Mouse (Mus musculus) splenic B cell, adult 2 months (primary cell): Measurements from ENCODE around the gene Gm7137.
"Not testable (repeated sequence)": the region's sequence is repeated elsewhere in the genome, so short reads cannot be mapped to it uniquely, and the experiment has no call there.

Experiments used
- DNase-seq: peaks from one replicate; pipeline ENCODE4 v3.0.0-alpha.2; 2011; ENCODE audit warnings: low read depth, low spot score
- H3K27me3 ChIP-seq: 2 replicates; pipeline ENCODE4 v1.6.1; 2012; ENCODE audit warnings: mild to moderate bottlenecking, low read length, moderate library complexity, mixed read lengths; ENCODE audit not compliant: control insufficient read depth, poor library complexity, insufficient read depth, severe bottlenecking
- H3K36me3 ChIP-seq: 2 replicates; pipeline ENCODE4 v1.6.1; 2012; ENCODE audit warnings: mild to moderate bottlenecking, low read length, moderate library complexity, mixed read lengths; ENCODE audit not compliant: control insufficient read depth, poor library complexity, insufficient read depth, severe bottlenecking

Gm7137 gene

DNA sequence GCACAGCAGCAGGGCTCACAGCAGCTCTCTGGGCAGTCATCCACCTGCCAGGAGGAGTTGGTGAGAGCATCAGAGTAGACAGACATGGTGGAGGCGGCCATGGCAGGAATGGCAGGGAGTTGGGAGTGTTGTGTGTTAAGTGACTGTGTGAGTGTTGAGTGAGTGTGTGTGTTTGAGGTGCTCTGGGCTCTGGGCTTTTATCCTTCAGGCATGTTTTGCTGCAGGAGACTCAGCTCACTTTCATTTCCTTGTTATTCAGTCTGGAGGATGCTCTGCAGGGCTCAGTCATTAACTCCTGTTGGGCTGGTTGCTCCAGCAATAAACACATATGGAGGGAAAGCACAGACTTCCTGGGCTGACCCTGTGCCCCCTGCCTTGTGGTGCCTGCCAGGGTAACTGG is 5.6 kb downstream of the Gm7137 start, which contains the start of gene Gm3250:
TSS of gene Gm3250 (minus strand) at position 101 of the 400 bp plus-strand sequence.
- not testable (repeated sequence) for H3K36me3 ChIP-seq, DNase-seq, H3K27me3 ChIP-seq

DNA sequence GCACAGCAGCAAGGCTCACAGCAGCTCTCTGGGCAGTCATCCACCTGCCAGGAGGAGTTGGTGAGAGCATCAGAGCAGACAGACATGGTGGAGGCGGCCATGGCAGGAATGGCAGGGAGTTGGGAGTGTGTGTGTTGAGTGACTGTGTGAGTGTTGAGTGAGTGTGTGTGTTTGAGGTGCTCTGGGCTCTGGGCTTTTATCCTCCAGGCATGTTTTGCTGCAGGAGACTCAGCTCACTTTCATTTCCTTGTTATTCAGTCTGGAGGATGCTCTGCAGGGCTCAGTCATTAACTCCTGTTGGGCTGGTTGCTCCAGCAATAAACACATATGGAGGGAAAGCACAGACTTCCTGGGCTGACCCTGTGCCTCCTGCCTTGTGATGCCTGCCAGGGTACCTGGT is 11.2 kb downstream of the Gm7137 start, which contains the start of gene Gm7138:
TSS of gene Gm7138 (minus strand) at position 101 of the 400 bp plus-strand sequence.
- DNase-seq, H3K27me3 ChIP-seq, H3K36me3 ChIP-seq: not testable (repeated sequence)

DNA sequence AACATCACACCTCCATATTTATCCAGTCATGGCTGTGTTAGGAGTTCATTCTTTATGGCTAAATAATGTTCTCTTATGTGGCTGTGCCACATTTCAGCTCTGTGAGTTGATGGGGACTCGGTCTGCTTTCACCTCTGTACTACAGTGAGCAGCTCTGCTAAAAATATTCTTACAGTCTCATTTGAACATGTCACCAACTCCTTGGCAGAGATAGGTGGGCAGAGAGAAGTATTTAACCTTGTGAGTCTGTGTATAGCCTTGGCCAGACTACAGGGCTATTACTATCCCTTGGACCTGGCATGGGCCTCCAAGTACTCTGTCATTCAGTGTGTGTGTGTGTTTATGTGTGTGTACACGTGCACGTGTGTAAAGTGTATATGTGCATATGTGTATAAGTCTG is 15.9 kb downstream of the Gm7137 start:
- H3K27me3 ChIP-seq, DNase-seq, H3K36me3 ChIP-seq: not testable (repeated sequence)

GRCm38 (mm10) chr10:77771225-77771624 is 16.8 kb downstream of the Gm7137 start, which contains the start of gene Gm3238:
Gene Gm3238 (minus strand): TSS chr10:77771325.
- not testable (repeated sequence) for H3K36me3 ChIP-seq, H3K27me3 ChIP-seq, DNase-seq

GRCm38 (mm10) chr10:77769727-77770126 is 18.3 kb downstream of the Gm7137 start:
- H3K27me3 ChIP-seq: no peaks in the 10 kb centered on the region
- DNase-seq: no peak
- H3K36me3 ChIP-seq: no peaks in the 10 kb centered on the region

DNA sequence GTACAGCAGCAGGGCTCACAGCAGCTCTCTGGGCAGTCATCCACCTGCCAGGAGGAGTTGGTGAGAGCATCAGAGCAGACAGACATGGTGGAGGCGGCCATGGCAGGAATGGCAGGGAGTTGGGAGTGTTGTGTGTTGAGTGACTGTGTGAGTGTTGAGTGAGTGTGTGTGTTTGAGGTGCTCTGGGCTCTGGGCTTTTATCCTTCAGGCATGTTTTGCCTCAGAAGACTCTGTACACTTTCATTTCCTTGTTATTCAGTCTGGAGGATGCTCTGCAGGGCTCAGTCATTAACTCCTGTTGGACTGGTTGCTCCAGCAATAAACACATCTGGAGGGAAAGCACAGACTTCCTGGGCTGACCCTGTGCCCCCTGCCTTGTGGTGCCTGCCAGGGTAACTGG is 28.4 kb downstream of the Gm7137 start, which contains the start of gene Gm3233:
TSS of gene Gm3233 (minus strand) at position 101 of the 400 bp plus-strand sequence.
- not testable (repeated sequence) for H3K36me3 ChIP-seq, H3K27me3 ChIP-seq, DNase-seq

DNA sequence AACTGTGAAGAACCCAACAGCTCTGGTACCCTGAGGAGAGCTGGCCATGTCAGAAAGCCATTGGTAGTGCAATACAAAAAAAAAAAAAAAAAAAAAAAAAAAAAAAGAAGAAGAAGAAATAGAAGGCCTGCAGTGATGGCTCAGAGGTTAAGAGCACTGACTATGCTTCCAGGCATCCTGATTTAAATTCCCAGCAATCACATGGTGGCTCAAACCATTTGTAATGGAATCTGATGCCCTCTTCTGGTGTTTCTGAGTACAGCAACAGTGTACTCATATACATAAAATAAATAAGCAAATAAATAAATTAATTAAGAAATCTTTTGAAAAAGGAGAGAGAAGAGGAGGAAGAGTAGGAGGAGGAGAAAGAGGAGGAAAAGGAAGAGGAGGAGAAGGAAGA is 34.6 kb downstream of the Gm7137 start:
- Histone ChIP-seq H3K27me3 (no peaks in the 10 kb centered on the region), H3K36me3 (no peaks in the 10 kb centered on the region)
- DNase-seq: peak; percentile 13

GRCm38 (mm10) chr10:77752312-77752711 is 35.7 kb downstream of the Gm7137 start:
- DNase-seq: peak; percentile 15
- not testable (repeated sequence) for H3K36me3 ChIP-seq, H3K27me3 ChIP-seq

DNA sequence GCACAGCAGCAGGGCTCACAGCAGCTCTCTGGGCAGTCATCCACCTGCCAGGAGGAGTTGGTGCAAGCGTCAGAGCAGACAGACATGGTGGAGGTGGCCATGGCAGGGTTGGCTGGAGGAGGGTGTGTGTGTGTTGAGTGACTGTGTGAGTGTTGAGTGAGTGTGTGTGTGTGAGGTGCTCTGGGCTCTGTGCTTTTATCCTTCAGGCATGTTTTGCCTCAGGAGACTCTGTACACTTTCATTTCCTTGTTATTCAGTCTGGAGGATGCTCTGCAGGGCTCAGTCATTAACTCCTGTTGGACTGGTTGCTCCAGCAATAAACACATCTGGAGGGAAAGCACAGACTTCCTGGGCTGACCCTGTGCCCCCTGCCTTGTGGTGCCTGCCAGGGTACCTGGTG is 36.7 kb downstream of the Gm7137 start, which contains the start of gene Gm9736:
TSS of gene Gm9736 (minus strand) at position 101 of the 400 bp plus-strand sequence.
- H3K36me3 ChIP-seq, H3K27me3 ChIP-seq, DNase-seq: not testable (repeated sequence)

- not testable (repeated sequence) for DNase-seq, H3K27me3 ChIP-seq, H3K36me3 ChIP-seq
Measured at GRCm38 (mm10) chr10:77750686-77751085, 37.3 kb downstream of the Gm7137 start.

GRCm38 (mm10) chr10:77741924-77742688 is 45.9 kb downstream of the Gm7137 start, which contains the start of gene Gm18596:
Gene Gm18596 (minus strand): TSS chr10:77742638.
- H3K36me3 ChIP-seq, H3K27me3 ChIP-seq, DNase-seq: not testable (repeated sequence)

DNA sequence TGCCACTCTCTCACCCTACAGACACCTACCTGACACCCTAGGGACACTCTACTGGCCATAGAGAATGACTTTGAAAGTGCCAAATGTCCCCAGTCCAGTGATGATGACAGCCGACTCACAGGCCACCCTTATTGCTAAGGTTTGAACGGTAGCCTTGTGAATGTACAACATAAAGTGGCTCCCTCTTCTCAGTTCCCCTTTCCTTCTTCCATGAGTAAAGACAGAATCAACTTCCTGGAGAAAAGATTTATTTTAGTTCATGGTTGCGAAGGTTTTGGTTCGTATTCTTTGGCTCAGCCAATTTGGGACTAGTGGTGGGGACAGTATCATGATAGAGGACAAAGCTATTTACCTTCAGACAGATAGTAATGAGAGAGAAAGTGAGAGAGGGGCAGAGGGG is 49.1 kb downstream of the Gm7137 start:
- no peak for DNase-seq
- Histone ChIP-seq H3K27me3 (no peaks in the 10 kb centered on the region), H3K36me3 (no peaks in the 10 kb centered on the region)
